Mouse (Mus musculus) kidney, adult 2 months (tissue): ENCODE results near the gene BC030870.

Experiments
- CTCF ChIP-seq: fragments of 200-500 bp; conservative IDR thresholded peaks from 2 replicates; pipeline ENCODE4 v1.5.1; 2011; ENCODE audit warnings: low read depth, mild to moderate bottlenecking, control low read depth, low read length, moderate library complexity, mixed read lengths; ENCODE audit not compliant: insufficient read depth, insufficient read length
- POLR2A ChIP-seq: fragments of 200-500 bp; IDR thresholded peaks from one replicate; pipeline ENCODE4 v1.6.1; 2011; ENCODE audit warnings: low read depth, low read length, control low read depth

GRCm38 (mm10) chr8:65129199-65129788 lies at the start of gene BC030870:
- no peak for TF ChIP-seq CTCF
- no peak for TF ChIP-seq POLR2A
